Mouse (Mus musculus): ENCODE measurements around the gene Mmgt2.

DNA sequence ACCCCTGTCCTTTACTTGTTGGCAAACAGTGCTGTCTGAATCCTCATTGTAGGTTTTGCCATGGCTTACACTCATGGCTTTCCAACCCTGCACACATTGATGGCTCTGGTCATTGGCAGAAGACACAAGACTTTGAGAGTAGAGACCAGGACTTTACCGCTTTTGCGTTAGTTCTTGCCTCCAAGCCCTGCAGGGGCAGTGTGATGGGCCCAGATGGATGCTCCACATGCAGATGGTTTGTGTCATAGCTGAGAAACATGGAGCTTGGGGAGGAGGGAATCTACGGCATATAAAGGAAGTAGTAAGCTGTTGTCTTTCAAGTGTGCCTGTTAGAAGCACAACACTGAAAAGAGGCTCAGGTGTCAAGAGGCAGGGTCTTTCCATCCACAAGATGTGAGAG, 3.6 kb downstream of the Mmgt2 start:
- TF ChIP-seq CTCF (IDR thresholded peaks at IDR 0.05; ENCODE audit: control insufficient read depth, insufficient read depth, low read length) (no peak), POLR2A (IDR thresholded peaks at IDR 0.05; ENCODE audit: borderline replicate concordance, control insufficient read depth, low read depth, low read length) (no peak)

All from bone marrow, adult 2 months (tissue).